Mouse (Mus musculus) CD8-positive naive resting alpha-beta T cell, adult 2 months (primary cell): ENCODE measurements around the gene Clta.

ENCODE experiments used
- DNase-seq, 2 experiments: peaks; one replicate each; pipeline ENCODE4 v3.0.0; 2022; ENCODE audit warnings: low read depth in 2 of 2, low spot score in 2 of 2

The Clta gene

DNA sequence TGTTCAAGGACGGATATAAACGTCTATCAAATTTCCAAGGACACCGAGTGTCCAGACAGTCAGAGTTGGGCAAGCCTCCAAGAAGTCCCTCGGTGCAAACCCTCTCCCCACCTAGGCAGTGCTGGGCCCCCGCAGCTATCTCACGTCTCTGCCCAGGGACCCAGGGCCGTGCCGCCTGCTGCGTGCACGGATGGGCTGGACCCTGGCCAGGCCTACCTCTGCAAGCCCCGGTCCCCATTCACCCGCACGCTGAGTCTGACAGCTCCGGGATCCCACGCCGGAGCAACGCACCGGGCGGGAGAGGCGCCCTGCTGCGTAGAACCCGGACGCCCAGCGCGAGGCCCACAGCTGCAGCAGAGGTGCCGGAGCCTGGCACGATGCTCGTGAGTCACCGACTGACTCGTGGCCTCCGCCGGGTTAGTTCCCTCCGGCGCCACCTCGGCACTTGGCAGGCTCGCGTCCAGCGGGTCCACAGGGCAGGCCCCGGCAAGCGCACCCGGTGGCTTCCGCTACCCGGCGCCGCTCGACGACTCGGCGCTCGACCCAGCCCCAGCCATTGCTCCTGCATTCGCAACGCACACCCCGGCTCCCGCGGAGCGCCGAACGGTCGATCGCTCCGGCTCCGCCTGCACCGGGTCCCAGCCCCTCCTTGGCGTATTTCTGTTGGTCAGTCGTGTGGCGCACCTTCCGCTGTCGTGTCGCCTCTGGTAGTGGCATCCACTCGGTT, 68.1 kb downstream of the Clta start:
- DNase-seq, result peak; percentile 79

DNA sequence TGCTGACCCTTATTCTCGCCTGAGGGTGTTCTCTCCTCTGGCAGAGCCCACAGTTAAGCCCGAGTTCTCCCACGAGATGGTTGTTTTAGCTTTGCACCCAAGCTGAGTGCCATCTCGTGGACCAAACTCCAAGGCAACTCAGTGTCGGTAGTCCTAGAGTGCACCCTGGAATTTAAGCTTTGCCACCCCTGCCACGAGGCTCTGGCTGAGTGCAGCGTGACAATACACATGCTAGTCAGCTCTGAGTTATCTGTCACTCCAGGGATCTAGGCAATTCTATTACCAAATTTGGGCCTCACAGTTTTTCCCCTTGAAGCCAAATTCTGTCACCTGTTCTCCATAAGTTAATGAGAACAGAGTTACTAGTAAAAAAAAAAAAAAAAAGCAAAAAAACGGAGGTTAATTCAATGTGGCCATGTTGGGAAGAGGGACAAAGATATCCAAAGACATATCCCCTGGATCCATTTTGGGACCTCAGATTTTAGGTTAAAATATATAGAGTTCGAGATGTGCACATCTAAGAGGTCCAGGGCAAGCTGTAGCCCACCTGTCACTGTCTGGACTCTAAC, 68.7 kb downstream of the Clta start:
- no peak for DNase-seq

DNA sequence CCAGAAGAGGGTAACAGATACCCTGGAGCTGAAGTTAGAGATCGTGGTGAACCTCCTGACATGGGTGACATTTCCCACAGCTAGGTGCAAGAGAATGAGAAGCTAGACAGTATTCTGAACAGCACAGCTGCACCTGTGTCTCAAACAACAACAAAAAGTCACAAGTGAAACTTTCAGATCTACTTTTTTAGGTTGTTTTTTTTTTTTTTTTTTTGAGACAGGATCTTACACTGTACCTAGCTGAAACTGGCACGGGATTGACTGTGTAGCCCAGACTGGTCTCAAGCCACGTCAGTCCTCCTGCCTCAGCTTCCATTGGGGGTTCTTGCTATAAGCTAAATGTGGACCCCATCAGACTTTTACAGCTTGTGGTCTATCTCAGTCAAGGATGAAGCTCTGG, 69.5 kb downstream of the Clta start:
- no peak for DNase-seq

DNA sequence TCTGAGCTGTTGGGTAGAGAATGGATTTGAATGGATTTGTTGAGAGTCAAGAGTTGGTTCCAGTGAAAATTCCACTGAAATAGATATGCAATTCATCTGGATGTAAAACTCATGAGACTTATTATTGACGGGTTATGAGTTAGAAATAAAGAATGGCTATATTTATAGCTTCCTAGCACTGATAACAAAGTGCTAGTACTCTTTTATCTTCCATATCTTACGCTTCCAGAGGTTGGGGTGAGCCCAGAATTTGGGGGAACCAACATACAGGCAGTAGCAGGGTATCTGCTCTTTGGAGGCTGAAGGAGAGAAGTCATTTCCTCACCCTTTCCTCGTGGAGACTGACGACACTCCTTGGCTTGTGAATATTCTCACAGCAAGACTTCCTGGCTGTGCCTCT, 70.2 kb downstream of the Clta start:
- DNase-seq, result no peak

- DNase-seq, result no peak
Observed at GRCm38 (mm10) chr4:44078358-44078933, 74.2 kb downstream of the Clta start.
